8 mouse cellular contexts compared by ENCODE assay signal in the genomic region with DNA sequence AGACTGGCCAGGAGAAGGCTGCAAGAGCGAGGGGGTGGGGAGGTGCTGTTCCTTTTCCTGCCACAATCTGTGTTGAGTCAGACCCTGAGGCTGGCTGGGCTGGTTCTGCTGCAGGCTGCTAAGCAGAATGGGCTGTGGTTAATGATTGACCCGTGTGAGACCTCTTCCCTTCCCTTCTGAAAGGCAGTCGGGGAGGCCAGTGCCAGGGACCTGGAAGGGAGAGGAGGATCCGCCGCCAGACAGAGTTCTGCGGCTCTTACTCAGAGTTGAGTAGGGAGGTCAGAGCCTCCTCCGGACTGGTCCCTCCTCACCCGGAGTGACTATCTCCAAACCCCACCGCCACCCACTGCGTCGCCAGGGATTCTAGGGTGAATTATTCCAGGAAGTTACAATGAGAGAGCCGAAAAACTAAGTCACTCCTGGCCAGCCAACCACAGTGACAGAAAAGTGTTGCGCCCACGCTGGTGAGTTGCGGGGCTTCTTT. TPM values are rescaled to one million over a fixed set of nuclear protein-coding genes. Genes with fewer than 3 reads are reported as not detected.
DNase-seq lines count a peak whose midpoint lies in the region; ATAC-seq and TF ChIP-seq lines count a peak whose summit lies in the region.

Gpr39 (plus strand) TSS at position 206 of the 484 bp plus-strand sequence.

- peaks cover 5% of the 10 kb centered on the region; the same call in 1 of the 2 replicates for H3K79me2 ChIP-seq in liver, adult 2 months (ENCODE audit: control insufficient read depth, insufficient read depth, low read length)

- H3K4me3 ChIP-seq in erythroblast, embryonic 14.5 days (replicated peaks): peak within 1 kb of the TSS; percentile 43
- peak within 1 kb of the TSS; percentile 45 for H3K4me3 ChIP-seq in liver, adult 2 months (ENCODE audit: insufficient read depth, low read depth, low read length)
- peak within 1 kb of the TSS; percentile 72 for H3K4me3 ChIP-seq in small intestine, adult 2 months (ENCODE audit: low read depth, low read length)
- no peak within 1 kb of the TSS for H3K4me3 ChIP-seq in layer of hippocampus, adult 2 months

- peak within 1 kb of the TSS; percentile 45 for H3K27ac ChIP-seq in liver, adult 2 months (replicated peaks; ENCODE audit: insufficient read depth, low read depth, low read length)
- peak within 1 kb of the TSS; percentile 91 for H3K27ac ChIP-seq in small intestine, adult 2 months (ENCODE audit: insufficient read depth, low read depth, low read length)
- H3K27ac ChIP-seq in layer of hippocampus, adult 2 months: no peak within 1 kb of the TSS

- WGBS in liver, adult 2 months: 2% methylated on average over 15 of the region's 15 CpGs
- WGBS in small intestine, adult 2 months: 13% methylated on average over 15 of the region's 15 CpGs

- TF ChIP-seq CTCF in liver, adult 2 months (IDR thresholded peaks at IDR 0.05; ENCODE audit: low read depth, low read length): peak; percentile 57
- 0 out of 2 replicates have a peak, but pooled peaks have one; percentile 3 for TF ChIP-seq CTCF in small intestine, adult 2 months (IDR thresholded peaks at IDR 0.05; ENCODE audit: extremely low read depth, insufficient read length, insufficient replicate concordance, low read depth, low read length)
- no peak for TF ChIP-seq CTCF in layer of hippocampus, adult 2 months (conservative IDR thresholded peaks at IDR 0.05)

- H3K4me1 ChIP-seq in erythroblast, embryonic 14.5 days (ENCODE audit: control insufficient read depth): no peaks in the 10 kb centered on the region
- peaks cover 8% of the 10 kb centered on the region for H3K4me1 ChIP-seq in liver, adult 2 months (ENCODE audit: control insufficient read depth, insufficient read depth, low read length)
- H3K4me1 ChIP-seq in small intestine, adult 2 months (ENCODE audit: control insufficient read depth, insufficient read depth, insufficient read length, low read length): peaks cover 18% of the 10 kb centered on the region; the same call in 1 of the 2 replicates

- no peaks in the 10 kb centered on the region for H3K36me3 ChIP-seq in erythroblast, embryonic 14.5 days (ENCODE audit: control insufficient read depth)
- H3K36me3 ChIP-seq in liver, adult 2 months (ENCODE audit: control insufficient read depth, insufficient read depth, low read length): no peaks in the 10 kb centered on the region
- no peaks in the 10 kb centered on the region for H3K36me3 ChIP-seq in small intestine, adult 2 months (ENCODE audit: control insufficient read depth, insufficient read depth, low read length)

- ATAC-seq in erythroblast, adult 5-6 weeks (replicated peaks; ENCODE audit: low FRiP score, poor library complexity, severe bottlenecking): no peak
- no peak for ATAC-seq in CD4-positive, CD25-positive, alpha-beta regulatory T cell, adult 4 months

- H3K27me3 ChIP-seq in erythroblast, embryonic 14.5 days (ENCODE audit: control insufficient read depth): no peaks in the 10 kb centered on the region
- H3K27me3 ChIP-seq in liver, adult 2 months (ENCODE audit: control insufficient read depth, insufficient read depth, low read length): no peaks in the 10 kb centered on the region
- H3K27me3 ChIP-seq in small intestine, adult 2 months (ENCODE audit: control insufficient read depth, insufficient read depth, low read length): no peaks in the 10 kb centered on the region

- 0 out of 2 replicates have a peak, but pooled peaks have one; percentile 26 for TF ChIP-seq POLR2A in liver, adult 2 months (IDR thresholded peaks at IDR 0.05; ENCODE audit: extremely low read depth, insufficient read depth, low read length)
- TF ChIP-seq POLR2A in small intestine, adult 2 months (IDR thresholded peaks at IDR 0.05; ENCODE audit: low read depth, low read length): peak; percentile 75

- peak; percentile 46 to 57 for DNase-seq in heart, postnatal 10 days
- DNase-seq in liver, adult 2 months (ENCODE audit: extremely low read depth, low read depth, low spot score): peak; percentile 94
- DNase-seq in layer of hippocampus, adult 2 months (ENCODE audit: low spot score in 2 of 2): no peak
- DNase-seq in cerebellum, postnatal 10 days: no peak

- H3K9me3 ChIP-seq in erythroblast, embryonic 14.5 days (ENCODE audit: control insufficient read depth, low read length): no peaks in the 10 kb centered on the region

- peak within 1 kb of the TSS; percentile 60 for H3K9ac ChIP-seq in liver, adult 2 months (ENCODE audit: low read depth, low read length)

- intact Hi-C loops in heart, postnatal 10 days (cut with DNase I): no loop called here

RNA-seq across cellular contexts. Expression of gene Gpr39, which starts in this region (rescaled TPM):
- not detected in 2 replicates for polyA plus RNA-seq in erythroblast, embryonic 14.5 days (2012)
- total RNA-seq in erythroblast, adult 5-6 weeks (2015; ENCODE audit: low replicate concordance): not detected in 2 replicates
- not detected in 2 replicates for total RNA-seq in erythroblast, adult 5-6 weeks (2017; ENCODE audit: low replicate concordance)
- total RNA-seq in heart, postnatal 10 days (2021): 1 to 10 TPM in 1 of 2 experiments, under 1 TPM in 1; 0.69 to 1.0 TPM
- 3.6 and 3.7 TPM in 2 replicates for total RNA-seq in liver, adult 2 months (2014; rRNA removed)
- 5.2 and 5.7 TPM in 2 replicates for polyA plus RNA-seq in liver, adult 2 months (2012; rRNA removed)
- polyA plus RNA-seq in small intestine, adult 2 months (2012; rRNA removed): 10.6 and 45.4 TPM in 2 replicates
- under 1 TPM in 1 of 2 experiments, not detected in 1; 0.22 TPM for total RNA-seq in layer of hippocampus, adult 2 months (2021)
- polyA plus RNA-seq in CD4-positive, CD25-positive, alpha-beta regulatory T cell, adult 4 months (2017; shearing (Covaris generic)): not detected

Comparison
In these comparisons a context has a peak if more than half of its experiments do, and no peak if none do; other contexts are left out.
1. DNase-seq: peak in heart, postnatal 10 days (2 of 2) and liver, adult 2 months (single experiment); none in layer of hippocampus, adult 2 months (0 of 2) and cerebellum, postnatal 10 days (0 of 2).